Mouse (Mus musculus) urinary bladder, postnatal 14 days (tissue): ENCODE data around the gene Dcun1d1.

Experiments used
- DNase-seq: peaks from one replicate; pipeline ENCODE4 v3.0.0; 2021; ENCODE audit warnings: low spot score

The Dcun1d1 gene

GRCm38 (mm10) chr3:35937345-35937744 is at the start of gene Dcun1d1:
Gene Dcun1d1, minus strand, starts transcription at chr3:35937445.
- no peak for DNase-seq

GRCm38 (mm10) chr3:35986266-35986665 is 49.0 kb upstream of the Dcun1d1 start:
- DNase-seq = no peak

GRCm38 (mm10) chr3:35973551-35973950 is 36.3 kb upstream of the Dcun1d1 start:
- peak; percentile 46 for DNase-seq

- no peak for DNase-seq
These were observed 35.7 kb upstream of the Dcun1d1 start for GRCm38 (mm10) chr3:35972985-35973384.

GRCm38 (mm10) chr3:35971149-35971548 is 33.9 kb upstream of the Dcun1d1 start:
- DNase-seq = no peak

- DNase-seq = no peak
These were observed 33.2 kb upstream of the Dcun1d1 start for GRCm38 (mm10) chr3:35970441-35970840.

GRCm38 (mm10) chr3:35967366-35967921 is 30.2 kb upstream of the Dcun1d1 start:
- DNase-seq = no peak

GRCm38 (mm10) chr3:35966493-35966892 is 29.2 kb upstream of the Dcun1d1 start:
- DNase-seq = no peak

GRCm38 (mm10) chr3:35964928-35965327 is 27.7 kb upstream of the Dcun1d1 start:
- DNase-seq = no peak

GRCm38 (mm10) chr3:35963921-35964320 is 26.7 kb upstream of the Dcun1d1 start:
- DNase-seq = no peak

- DNase-seq = no peak
These were observed 26.2 kb upstream of the Dcun1d1 start for GRCm38 (mm10) chr3:35963401-35963800.

- DNase-seq = no peak
These were observed 25.7 kb upstream of the Dcun1d1 start for GRCm38 (mm10) chr3:35962967-35963366.

- DNase-seq = no peak
These were observed 20.0 kb upstream of the Dcun1d1 start for GRCm38 (mm10) chr3:35957230-35957629.

GRCm38 (mm10) chr3:35954901-35955575 is 17.8 kb upstream of the Dcun1d1 start:
- DNase-seq = no peak

- no peak for DNase-seq
These were observed 16.6 kb upstream of the Dcun1d1 start for GRCm38 (mm10) chr3:35953816-35954215.

- DNase-seq = no peak
These were observed 15.9 kb upstream of the Dcun1d1 start for GRCm38 (mm10) chr3:35953184-35953583.

- no peak for DNase-seq
These were observed 11.0 kb upstream of the Dcun1d1 start for GRCm38 (mm10) chr3:35948197-35948596.

GRCm38 (mm10) chr3:35940520-35941135 is 3.4 kb upstream of the Dcun1d1 start:
- no peak for DNase-seq

GRCm38 (mm10) chr3:35940047-35940446 is 2.8 kb upstream of the Dcun1d1 start:
- no peak for DNase-seq

- DNase-seq = peak; percentile 11
These were observed 3.9 kb downstream of the Dcun1d1 start for GRCm38 (mm10) chr3:35933405-35933777.

- DNase-seq = peak; percentile 82
These were observed 4.4 kb downstream of the Dcun1d1 start for GRCm38 (mm10) chr3:35932735-35933404.

GRCm38 (mm10) chr3:35931896-35932727 is 5.1 kb downstream of the Dcun1d1 start:
- DNase-seq = peak; percentile 48
